Mouse (Mus musculus) stomach, postnatal 0 days (tissue): ENCODE results near the gene Tln1.

Experiments
- CTCF ChIP-seq: IDR thresholded peaks from 2 replicates; pipeline ENCODE4 v1.5.1; 2016; ENCODE audit warnings: antibody characterized with exemption, low read depth, mild to moderate bottlenecking, moderate library complexity
- EP300 ChIP-seq: optimal IDR thresholded peaks from 2 replicates; pipeline ENCODE3; 2016; ENCODE audit warnings: antibody characterized with exemption

DNA sequence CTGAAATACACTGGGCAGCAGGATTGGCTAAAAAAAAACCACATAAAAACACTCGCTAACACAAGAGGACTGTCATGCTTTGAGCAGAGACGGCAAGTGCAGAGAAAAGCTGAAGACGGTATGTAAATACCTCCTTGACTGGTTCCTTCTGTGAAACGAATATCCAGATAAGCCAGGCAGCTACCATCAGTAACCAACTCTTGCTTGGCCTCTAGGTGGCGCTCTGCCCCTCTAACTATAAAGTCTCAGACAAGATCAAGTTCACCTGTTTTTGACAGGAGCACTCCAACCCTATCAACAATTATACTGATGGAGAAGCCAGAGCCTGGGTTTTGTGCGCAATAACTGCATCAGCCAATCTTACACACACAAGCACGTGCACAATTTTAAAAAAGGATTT lies 31.9 kb downstream of the Tln1 start:
- TF ChIP-seq CTCF: peak; percentile 91
- no peak for TF ChIP-seq EP300
